Mouse (Mus musculus) CH12.LX (cell line): ENCODE measurements around the gene Klhl5. TPM values are rescaled to one million over a fixed set of nuclear protein-coding genes. Genes with fewer than 3 reads are reported as not detected.

Experiments
- DNase-seq: peaks from one replicate; pipeline ENCODE4 v3.0.0-alpha.2; 2013; ENCODE audit errors: extremely low read depth
- H3K27ac ChIP-seq: 2 replicates; pipeline ENCODE4 v1.5.1; 2012; ENCODE audit warnings: low read depth, mild to moderate bottlenecking, control low read depth, moderate library complexity; ENCODE audit not compliant: insufficient read depth
- H3K27me3 ChIP-seq: replicated peaks from 2 replicates; pipeline ENCODE3; 2012; ENCODE audit warnings: inconsistent platforms
- H3K36me3 ChIP-seq, 2 experiments: replicated peaks in 1 of 2; 2 replicates each; pipeline versions ENCODE3 to v1.6.1; 2012; ENCODE audit warnings: inconsistent platforms in 1 of 2, low read length in 1 of 2, mild to moderate bottlenecking in 1 of 2, mixed read lengths in 1 of 2, moderate library complexity in 1 of 2; ENCODE audit not compliant: control insufficient read depth in 1 of 2, insufficient read depth in 1 of 2
- H3K4me1 ChIP-seq, 2 experiments: 2 replicates each; pipeline ENCODE4 v1.6.1; 2012; ENCODE audit warnings: inconsistent platforms in 1 of 2, moderate library complexity in 1 of 2; ENCODE audit not compliant: insufficient read depth in 2 of 2, control insufficient read depth in 1 of 2
- H3K4me2 ChIP-seq: 2 replicates; pipeline ENCODE4 v1.6.1; 2012; ENCODE audit warnings: low read depth, mild to moderate bottlenecking, control low read depth; ENCODE audit not compliant: poor library complexity, insufficient read depth, severe bottlenecking
- H3K4me3 ChIP-seq, 3 experiments: fragments of 150-350 bp in 1 of 3; sonication (generic) in 1 of 3; replicated peaks in 1 of 3; 2 replicates each; pipeline versions ENCODE3 to v1.5.1; 2011 to 2012; ENCODE audit warnings: low read depth in 2 of 3, low read length in 2 of 3, mild to moderate bottlenecking in 2 of 3, moderate library complexity in 2 of 3, control low read depth in 1 of 3, improper control_type of control experiment in 1 of 3, inconsistent platforms in 1 of 3, mixed read lengths in 1 of 3; ENCODE audit not compliant: poor library complexity in 1 of 3
- H3K79me2 ChIP-seq: replicated peaks from 2 replicates; pipeline ENCODE4 v1.6.1; 2012; ENCODE audit warnings: mild to moderate bottlenecking, moderate library complexity; ENCODE audit not compliant: control insufficient read depth, poor library complexity, insufficient read depth, severe bottlenecking; ENCODE audit errors: extremely low read depth
- H3K9ac ChIP-seq: 2 replicates; pipeline ENCODE4 v1.6.1; 2012; ENCODE audit warnings: low read depth, mild to moderate bottlenecking, control low read depth, moderate library complexity; ENCODE audit not compliant: insufficient read depth
- H3K9me3 ChIP-seq: replicated peaks from 2 replicates; pipeline ENCODE3; 2012; ENCODE audit warnings: low read length, inconsistent platforms, mixed read lengths
- ETS1 ChIP-seq: conservative IDR thresholded peaks from 2 replicates; pipeline ENCODE4 v1.6.1; 2012; ENCODE audit warnings: low read depth, mild to moderate bottlenecking, inconsistent platforms, low read length, improper control_type of control experiment, moderate library complexity
- GABPA ChIP-seq: IDR thresholded peaks from 2 replicates; pipeline ENCODE4 v1.6.1; 2012; ENCODE audit warnings: low read depth, low read length, improper control_type of control experiment, inconsistent platforms; ENCODE audit not compliant: insufficient replicate concordance
- JUN ChIP-seq: IDR thresholded peaks from 2 replicates; pipeline ENCODE4 v1.6.1; 2011; ENCODE audit warnings: low read depth, mild to moderate bottlenecking, low read length, improper control_type of control experiment, moderate library complexity; ENCODE audit not compliant: insufficient read depth
- KAT2A ChIP-seq: IDR thresholded peaks from 2 replicates; pipeline ENCODE4 v1.6.1; 2012; ENCODE audit warnings: low read length, improper control_type of control experiment, inconsistent platforms; ENCODE audit not compliant: insufficient replicate concordance
- MAX ChIP-seq: IDR thresholded peaks from 2 replicates; pipeline ENCODE4 v1.6.1; 2011; ENCODE audit warnings: low read length, improper control_type of control experiment
- MEF2A ChIP-seq: IDR thresholded peaks from 2 replicates; pipeline ENCODE4 v1.6.1; 2014; ENCODE audit warnings: low read depth, mild to moderate bottlenecking, inconsistent platforms, low read length, improper control_type of control experiment, borderline replicate concordance
- MYC ChIP-seq: IDR thresholded peaks from 2 replicates; pipeline ENCODE4 v1.6.1; 2011; ENCODE audit warnings: low read depth, mild to moderate bottlenecking, improper control_type of control experiment, low read length
- NELFE ChIP-seq: IDR thresholded peaks from 2 replicates; pipeline ENCODE4 v1.6.1; 2011; ENCODE audit warnings: low read depth, low read length, improper control_type of control experiment
- NRF1 ChIP-seq: IDR thresholded peaks from 2 replicates; pipeline ENCODE4 v1.6.1; 2014; ENCODE audit warnings: low read depth, mild to moderate bottlenecking, inconsistent platforms, low read length, improper control_type of control experiment, moderate library complexity
- PAX5 ChIP-seq: IDR thresholded peaks from 2 replicates; pipeline ENCODE4 v1.6.1; 2012; ENCODE audit warnings: low read length, inconsistent platforms, mixed read lengths
- POLR2A ChIP-seq: IDR thresholded peaks from 2 replicates; pipeline ENCODE4 v1.6.1; 2011; ENCODE audit warnings: low read depth, mild to moderate bottlenecking, improper control_type of control experiment, low read length
- POLR2AphosphoS2 ChIP-seq: IDR thresholded peaks from 2 replicates; pipeline ENCODE4 v1.6.1; 2011; ENCODE audit warnings: low read depth, low read length, improper control_type of control experiment
- RCOR1 ChIP-seq: conservative IDR thresholded peaks from 2 replicates; pipeline ENCODE4 v1.6.1; 2012; ENCODE audit warnings: low read depth, mild to moderate bottlenecking, inconsistent platforms, low read length, improper control_type of control experiment
- SMC3 ChIP-seq: IDR thresholded peaks from 2 replicates; pipeline ENCODE4 v1.6.1; 2011; ENCODE audit warnings: low read depth, low read length, improper control_type of control experiment
- TBP ChIP-seq: conservative IDR thresholded peaks from 2 replicates; pipeline ENCODE4 v1.6.1; 2011; ENCODE audit warnings: low read depth, low read length, improper control_type of control experiment
- TCF12 ChIP-seq: IDR thresholded peaks from 2 replicates; pipeline ENCODE4 v1.6.1; 2014; ENCODE audit warnings: low read depth, mild to moderate bottlenecking, inconsistent platforms, low read length, improper control_type of control experiment
- ZKSCAN1 ChIP-seq: IDR thresholded peaks from 2 replicates; pipeline ENCODE4 v1.6.1; 2012; ENCODE audit warnings: low read depth, inconsistent platforms, low read length, improper control_type of control experiment, borderline replicate concordance
- ZNF384 ChIP-seq: IDR thresholded peaks from 2 replicates; pipeline ENCODE4 v1.6.1; 2012; ENCODE audit warnings: low read depth, low read length, improper control_type of control experiment, inconsistent platforms
- dilution Hi-C: fragments of 300-500 bp; cut with MboI; formaldehyde crosslinking; loops from 2 replicates; pipeline ENCODE4 v1.14.3; 2020; ENCODE audit warnings: low sequenced_read_pairs; ENCODE audit not compliant: extremely low pct_unique_long_range_greater_than_20kb, extremely low pct_ligation_motif_present
- in situ Hi-C: fragments of 300-500 bp; cut with MboI; formaldehyde crosslinking; loops from 3 replicates; pipeline ENCODE4 v1.14.3; 2019; ENCODE audit warnings: low sequenced_read_pairs, low pct_ligation_motif_present, low pct_unique_long_range_greater_than_20kb, mixed read lengths
- polyA plus RNA-seq: library from polyadenylated mRNA; unstranded; fragments of >175 nt; gene quantifications from 2 replicates; pipeline ENCODE4 v1.2.1, GENCODE M21; 2012; ENCODE audit warnings: low read depth; ENCODE audit not compliant: insufficient read length
- total RNA-seq, 2 experiments: library from RNA; depleted of rRNA; stranded (reverse); fragments of 300-350 nt in 1 of 2; fragments of >200 nt in 1 of 2; gene quantifications; 2 replicates each; pipeline ENCODE4 v1.2.3; 2012 to 2014

Klhl5 gene
- total and polyA plus RNA-seq, 3 experiments, result 20.6 to 31.7 (median 23.2) TPM

DNA sequence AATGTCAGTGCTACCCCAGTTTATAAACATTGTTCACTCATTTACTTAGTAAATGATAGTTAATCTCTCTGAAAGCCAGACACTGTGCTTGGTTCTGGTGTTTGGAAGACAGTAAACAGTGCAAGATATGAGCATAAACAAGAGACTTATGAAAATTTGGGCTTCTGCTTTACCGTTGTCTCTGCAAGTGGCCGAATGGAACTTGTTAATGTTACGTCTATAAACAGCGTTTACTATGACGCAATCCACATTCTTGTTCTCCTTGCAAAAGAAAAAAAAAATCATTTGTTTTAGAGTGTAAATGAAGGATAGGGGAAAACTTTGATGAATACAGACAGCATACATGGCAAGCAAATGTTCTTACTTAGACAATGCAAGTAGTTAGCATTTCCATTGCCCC, 15.4 kb upstream of the Klhl5 start, which contains the start of gene Tmem156:
Gene Tmem156, minus strand, starts transcription at position 212 of the 400 bp plus-strand sequence.
- no peak for DNase-seq
- H3K36me3 ChIP-seq, result no peaks in the 10 kb centered on the region
- peak within 1 kb of the TSS; percentile 75; the same call in 1 of the 2 replicates for H3K4me2 ChIP-seq
- H3K27ac ChIP-seq, result no peak within 1 kb of the TSS
- peak within 1 kb of the TSS; percentile 72 for H3K9ac ChIP-seq
- peaks cover 5 to 34% of the 10 kb centered on the region in 2 experiments; a peak in 3 of 4 replicates for H3K4me1 ChIP-seq
- peaks cover 6% of the 10 kb centered on the region for H3K79me2 ChIP-seq
- TF ChIP-seq NELFE (no peak), PAX5 (no peak), GABPA (no peak), NRF1 (no peak), ZNF384 (no peak), MAX (no peak), KAT2A (no peak), MYC (no peak)
- H3K4me3 ChIP-seq, result peak within 1 kb of the TSS; percentile 52 to 81 (median 57)
- dilution Hi-C loops (no loop called here), in situ Hi-C loops (no loop called here)
- no peaks in the 10 kb centered on the region for H3K9me3 ChIP-seq
- no peaks in the 10 kb centered on the region for H3K27me3 ChIP-seq

DNA sequence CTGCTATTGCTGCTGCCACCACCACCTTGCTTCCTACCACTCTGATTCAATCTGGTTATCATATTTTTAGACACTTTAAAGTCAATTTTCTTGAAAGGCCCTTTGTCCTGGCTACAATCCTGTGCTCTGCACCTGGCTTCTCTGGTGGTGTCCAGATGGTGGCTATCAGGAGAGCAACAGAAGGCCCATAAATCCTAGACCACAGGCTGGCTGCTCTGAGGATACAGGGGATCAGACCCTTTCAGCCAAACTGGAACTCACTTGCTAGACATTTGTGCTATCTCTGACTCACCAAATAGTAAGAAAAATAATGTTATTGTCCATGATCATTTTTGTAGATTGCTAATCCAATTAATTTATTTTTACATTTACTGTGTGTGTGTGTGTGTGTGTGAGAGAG, 13.6 kb upstream of the Klhl5 start:
- Histone ChIP-seq H3K79me2 (no peaks in the 10 kb centered on the region; the same call in 1 of the 2 replicates), H3K27ac (no peak overlapping the region), H3K4me2 (no peak overlapping the region), H3K4me3 (no peak overlapping the region), H3K9ac (no peak overlapping the region), H3K36me3 (no peaks in the 10 kb centered on the region), H3K27me3 (no peaks in the 10 kb centered on the region), H3K4me1 (peaks cover 0 to 16% of the 10 kb centered on the region in 2 experiments; a peak in 2 of 4 replicates), H3K9me3 (no peaks in the 10 kb centered on the region)
- in situ Hi-C loops (no loop called here), dilution Hi-C loops (no loop called here)
- TF ChIP-seq ETS1 (no peak), TCF12 (no peak), NELFE (no peak), RCOR1 (no peak), POLR2A (no peak), GABPA (no peak), ZKSCAN1 (no peak), JUN (no peak), TBP (no peak), MEF2A (no peak), SMC3 (no peak), POLR2AphosphoS2 (no peak), ZNF384 (no peak)
- DNase-seq, result no peak
